Mouse (Mus musculus) adrenal gland, postnatal 25 days (tissue): ENCODE measurements around the gene Ilkap. TPM values are rescaled to one million over a fixed set of nuclear protein-coding genes. Genes with fewer than 3 reads are reported as not detected.

Experiments used
- DNase-seq: peaks from one replicate; pipeline ENCODE4 v3.0.0; 2021; ENCODE audit warnings: mixed read lengths
- total RNA-seq: library from RNA; stranded (reverse); gene quantifications from 2 replicates; pipeline ENCODE4 v1.2.3, GENCODE M21; 2021

Gene Ilkap
- total RNA-seq, 1 experiment from 2014 or later = 108 TPM

DNA sequence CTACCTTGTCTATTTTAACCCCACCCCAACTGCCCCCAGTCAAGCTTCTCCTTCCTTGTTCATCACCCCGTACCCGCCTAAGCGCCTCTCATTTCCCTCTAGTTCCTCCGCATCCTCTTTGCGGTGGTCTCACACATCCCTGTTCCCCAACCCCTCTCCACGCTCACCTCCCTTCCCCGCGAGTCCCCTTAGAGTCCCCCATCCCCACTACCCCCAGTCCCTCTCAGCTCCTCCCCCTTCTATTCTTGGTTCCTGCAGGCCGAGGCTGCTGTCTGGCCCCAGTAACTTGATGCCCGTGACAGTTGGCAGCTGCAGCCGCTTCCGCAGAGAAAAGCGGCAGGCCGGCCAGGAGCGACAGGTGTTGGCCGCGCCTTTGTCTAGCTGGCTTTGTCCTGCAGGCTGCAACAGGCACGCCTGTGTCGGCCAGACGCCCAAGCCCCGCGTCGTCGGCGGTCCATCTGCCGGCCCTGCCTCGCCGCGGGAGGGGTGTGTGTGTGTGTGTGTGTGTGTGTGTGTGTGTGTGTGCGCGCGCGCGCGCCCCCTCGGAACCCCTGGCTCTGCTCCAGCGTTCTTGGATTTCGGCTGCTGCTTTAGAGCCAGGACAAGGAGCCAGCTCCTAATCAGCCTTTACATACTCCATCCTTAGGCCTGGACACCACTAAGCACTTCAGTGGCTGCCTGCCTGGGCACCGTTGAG is 15.4 kb upstream of the Ilkap start, which contains the start of gene Hes6:
Gene Hes6, minus strand, starts transcription at position 141 of the 697 bp plus-strand sequence.
- DNase-seq = peak; percentile 78

- DNase-seq = no peak
Measured at GRCm38 (mm10) chr1:91413536-91413897, 14.9 kb upstream of the Ilkap start.

- DNase-seq = peak; percentile 95
Measured at GRCm38 (mm10) chr1:91413030-91413506, 14.5 kb upstream of the Ilkap start.

DNA sequence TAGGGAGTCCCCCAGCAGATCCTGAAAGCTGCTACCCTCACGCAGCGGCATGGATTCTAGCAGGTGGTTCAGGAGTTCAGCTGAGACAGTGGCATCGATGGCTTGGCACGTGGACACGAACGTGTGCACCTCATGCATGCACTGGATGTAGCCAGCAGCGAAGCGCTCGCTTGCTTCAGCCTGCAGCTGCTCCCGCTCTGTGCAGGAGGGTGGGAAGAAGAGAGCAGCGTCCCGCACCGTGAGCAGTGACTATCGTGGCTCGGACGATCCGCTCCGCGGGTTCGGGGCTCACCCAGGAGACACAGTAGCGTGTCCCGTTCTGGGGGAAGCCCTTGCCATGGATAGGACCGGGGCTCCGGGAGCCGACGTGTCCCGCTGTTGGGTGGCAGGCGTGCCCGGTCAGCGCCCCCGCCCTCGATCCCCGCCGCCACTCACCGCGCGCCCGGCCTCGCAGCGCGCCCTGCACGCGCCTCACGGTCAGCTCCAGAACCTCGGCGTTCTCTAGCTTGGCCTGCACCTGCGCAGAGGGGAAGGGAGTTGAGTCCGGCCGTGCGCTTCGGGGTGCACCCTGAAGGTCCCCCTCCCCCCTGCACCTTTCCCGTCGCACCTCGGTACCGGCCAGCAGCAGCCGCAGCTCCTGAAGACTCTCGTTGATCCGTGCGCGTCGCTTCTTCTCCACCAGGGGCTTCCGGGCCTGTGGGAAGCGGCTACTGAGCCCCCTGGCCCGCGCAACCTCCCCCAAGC is 13.8 kb upstream of the Ilkap start:
- DNase-seq = peak; percentile 52

DNA sequence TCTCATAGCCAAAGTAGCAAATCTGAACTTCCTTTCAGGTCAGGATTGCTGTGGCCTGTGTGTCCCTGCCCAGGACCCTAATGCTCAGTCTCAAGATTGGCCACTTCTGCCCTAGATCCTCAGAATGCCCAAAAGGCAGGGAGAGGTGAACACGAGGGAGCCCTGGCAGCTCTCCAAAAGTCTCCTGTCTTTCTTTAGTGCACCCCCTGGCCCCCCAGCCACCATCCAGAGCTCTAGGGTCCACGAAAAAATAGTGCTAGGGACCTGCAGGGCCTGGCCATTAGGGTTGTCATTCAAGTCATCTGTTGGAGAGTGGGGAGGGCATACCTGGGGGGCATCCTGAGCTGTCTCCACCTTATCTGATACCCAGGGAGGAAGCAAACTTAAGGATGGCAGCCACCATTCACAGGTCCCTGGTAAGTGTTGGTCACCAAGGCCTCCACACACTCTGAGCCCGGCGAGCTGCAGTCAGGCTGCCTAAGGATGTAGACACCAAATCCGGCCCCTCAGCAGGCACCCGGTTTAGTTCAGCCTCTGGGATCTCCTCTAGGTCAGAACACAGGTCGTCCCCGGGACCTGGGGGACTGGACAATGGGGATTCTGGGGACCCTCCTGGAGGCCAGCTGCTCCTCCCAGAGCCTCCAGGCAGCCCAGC is 13.1 kb upstream of the Ilkap start:
- DNase-seq = no peak

DNA sequence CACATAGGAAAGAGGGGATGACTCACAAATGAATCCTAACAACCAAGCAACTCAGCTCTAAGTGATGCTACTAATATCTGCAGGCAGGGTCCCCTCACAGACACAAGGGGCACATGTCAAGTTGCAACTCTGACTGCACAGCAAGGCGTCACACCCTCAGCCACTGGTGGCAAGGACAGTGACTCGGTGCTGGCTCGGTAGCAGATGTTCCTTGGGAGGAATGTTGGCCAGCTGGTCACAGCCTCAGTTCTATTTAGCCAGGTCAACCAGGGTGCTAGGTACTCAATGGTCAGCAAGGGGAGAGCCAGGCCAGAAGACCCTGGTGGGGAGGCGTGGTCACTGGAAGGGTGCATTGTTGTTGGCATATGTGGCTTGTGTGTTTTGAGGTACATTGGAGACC is 9.2 kb upstream of the Ilkap start:
- no peak for DNase-seq

DNA sequence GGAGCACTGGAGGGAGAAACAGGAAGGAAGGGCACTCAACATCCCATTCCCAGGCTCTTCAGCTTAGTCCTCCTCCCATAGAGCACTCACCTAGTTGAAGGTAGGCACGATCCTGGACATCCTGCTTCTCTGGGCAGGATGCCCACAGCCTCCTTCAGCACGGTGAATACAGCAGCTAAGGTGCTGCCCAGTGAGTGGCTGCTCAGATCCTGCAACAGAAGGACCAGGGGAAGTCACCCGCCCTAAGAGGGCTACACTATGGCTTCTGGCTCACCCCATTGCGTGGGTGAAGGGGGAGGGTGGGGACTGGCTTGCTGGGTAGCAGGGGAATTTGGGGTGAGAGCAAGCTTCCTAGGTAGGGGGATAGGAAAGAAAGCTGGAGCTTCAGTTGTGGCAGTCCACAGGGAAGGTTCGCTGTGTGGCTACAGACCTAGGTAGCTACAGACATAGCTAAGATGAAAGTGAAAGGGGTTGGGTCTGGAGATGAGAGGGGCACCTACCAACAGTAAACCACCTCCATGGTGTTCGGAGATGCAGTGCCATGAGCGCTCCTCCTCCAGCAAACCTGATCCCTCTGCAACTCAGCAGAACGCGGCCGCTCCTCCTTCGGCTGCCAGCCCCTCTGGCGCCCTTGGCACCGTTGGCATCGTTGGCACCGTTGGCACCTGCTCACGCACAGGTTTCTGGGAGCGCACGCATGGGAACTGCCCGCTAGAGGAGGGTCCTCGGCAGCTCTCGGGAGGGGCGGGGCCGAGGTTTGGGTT is 7.0 kb upstream of the Ilkap start:
- DNase-seq = no peak

DNA sequence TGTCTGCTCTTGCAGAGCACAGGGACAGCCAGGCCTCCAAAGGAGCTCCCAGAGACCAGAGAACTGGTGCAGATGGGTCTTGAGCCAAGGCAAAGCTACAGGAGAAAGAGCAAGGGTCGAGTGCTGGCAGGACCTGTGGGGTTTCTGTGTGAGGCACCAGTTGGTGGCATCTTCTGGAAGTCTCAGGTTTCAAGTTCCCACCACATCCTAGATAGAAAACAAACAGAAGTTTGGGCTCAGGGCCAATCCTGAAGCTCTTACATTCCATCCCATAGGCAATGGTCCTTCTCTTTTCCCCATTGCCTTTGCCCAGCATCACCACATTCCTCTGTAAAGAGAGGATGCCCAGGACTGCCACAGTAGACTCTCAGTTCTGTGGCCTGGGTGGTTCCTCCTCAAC is 6.4 kb upstream of the Ilkap start:
- DNase-seq = no peak

DNA sequence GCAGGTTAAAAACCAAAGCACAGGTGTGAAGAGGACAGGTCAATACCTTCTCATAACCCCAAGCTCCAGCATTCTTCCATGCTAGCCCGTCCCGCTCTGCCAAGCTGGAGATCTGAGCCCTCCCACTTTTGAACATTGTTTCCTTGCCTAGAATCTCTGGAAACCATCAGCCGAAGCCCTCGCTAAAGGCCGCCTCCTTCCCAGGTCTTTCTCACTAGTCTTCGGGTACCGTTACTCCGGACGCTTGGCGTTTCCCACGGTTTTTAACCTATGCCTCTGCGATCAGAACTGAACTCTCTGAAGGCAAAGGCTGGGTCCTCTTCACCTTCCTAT is 722 bp downstream of the Ilkap start:
- no peak for DNase-seq

DNA sequence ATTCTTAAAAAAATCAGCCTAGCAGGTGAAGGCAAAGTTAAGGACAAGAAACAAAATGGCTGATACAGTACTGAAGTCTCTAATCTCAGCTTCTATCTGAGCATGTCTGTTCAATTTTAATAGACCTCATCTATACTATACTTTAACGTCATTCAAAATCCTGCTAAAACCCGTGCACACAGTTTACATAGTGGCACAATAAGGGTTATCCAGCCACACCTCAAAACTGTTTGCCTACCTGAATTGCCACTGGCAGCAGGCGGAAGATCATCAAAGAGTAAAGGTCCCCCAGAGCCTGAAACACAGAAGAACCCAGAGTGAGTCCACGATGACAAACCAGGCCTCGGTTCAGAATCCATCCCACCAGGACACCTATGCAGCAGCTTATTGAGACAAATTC is 8.2 kb downstream of the Ilkap start:
- no peak for DNase-seq

DNA sequence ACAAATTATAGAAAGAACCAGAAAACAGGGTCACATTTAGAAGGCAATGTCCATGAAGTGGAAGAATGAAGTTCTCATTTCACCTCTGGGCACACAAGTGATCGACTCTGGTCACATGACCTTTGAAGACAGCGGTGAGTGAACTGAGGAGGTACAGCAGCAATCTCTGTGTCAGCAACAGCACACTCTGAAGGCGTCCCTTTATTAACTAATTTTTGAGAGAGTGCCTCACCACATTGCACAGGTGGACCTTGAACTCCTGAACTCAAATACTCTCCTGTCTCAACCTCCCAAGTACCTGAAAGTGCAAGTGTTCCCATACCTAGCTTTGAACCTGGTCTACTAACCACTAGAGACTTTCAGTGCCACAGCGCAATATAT is 17.5 kb downstream of the Ilkap start:
- DNase-seq = no peak

DNA sequence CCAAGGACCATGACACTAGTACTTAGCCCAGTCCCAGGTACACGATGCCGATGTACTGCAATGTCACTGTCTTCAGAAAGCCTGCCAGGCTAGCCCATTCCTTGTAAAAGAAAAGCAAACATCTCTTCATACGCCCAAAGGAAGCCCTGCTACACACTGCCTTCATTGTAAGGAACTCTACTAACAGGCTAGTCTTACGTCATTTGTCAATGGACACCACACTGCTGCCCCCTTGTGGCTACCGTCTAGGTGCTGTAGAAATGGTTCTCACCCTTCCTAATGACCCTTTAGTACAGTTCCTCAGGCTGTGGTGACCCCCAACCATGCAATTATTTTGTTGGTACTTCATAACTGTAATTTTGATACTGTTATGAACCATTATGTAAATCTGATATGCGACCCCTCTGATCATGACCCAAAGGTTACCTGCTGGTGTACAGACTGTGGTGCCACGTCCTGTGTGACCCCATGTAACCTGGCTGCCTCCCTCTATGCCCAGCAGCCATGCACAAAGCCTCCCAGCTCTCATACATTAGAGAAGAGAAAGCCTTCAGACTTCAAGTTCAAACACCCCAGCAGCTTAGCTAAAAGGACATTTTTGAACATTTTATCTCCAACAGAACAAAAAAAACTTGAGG is 18.0 kb downstream of the Ilkap start:
- DNase-seq = peak; percentile 76

DNA sequence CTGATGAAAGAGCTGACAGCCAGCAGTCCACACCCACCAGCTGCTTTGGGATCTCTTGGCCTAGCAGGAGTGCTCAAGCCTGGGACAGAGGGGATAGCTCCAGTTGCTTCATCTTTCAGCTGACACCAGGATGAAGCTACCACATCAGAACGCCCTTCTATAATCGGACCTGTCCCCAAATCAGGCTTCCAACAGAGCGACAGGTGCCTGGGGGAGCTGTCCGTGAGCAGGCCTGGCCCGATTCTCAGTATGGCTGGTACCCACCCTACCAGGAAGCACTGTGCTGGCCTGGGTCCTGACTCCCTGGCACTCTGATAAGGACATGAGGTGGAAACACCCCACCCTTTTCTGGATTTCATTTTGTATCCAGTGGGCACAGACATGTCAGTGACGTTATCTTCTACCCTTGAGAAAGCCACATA is 25.2 kb downstream of the Ilkap start:
- no peak for DNase-seq

- peak; percentile 67 for DNase-seq
Measured at GRCm38 (mm10) chr1:91370055-91370454, 28.6 kb downstream of the Ilkap start.

- no peak for DNase-seq
Measured at GRCm38 (mm10) chr1:91369408-91369807, 29.2 kb downstream of the Ilkap start.

GRCm38 (mm10) chr1:91367295-91367694 is 31.3 kb downstream of the Ilkap start:
- DNase-seq = no peak

GRCm38 (mm10) chr1:91366215-91367108 is 32.2 kb downstream of the Ilkap start, which contains the start of gene Erfe:
Erfe (plus strand) TSS chr1:91366430.
- peak; percentile 77 for DNase-seq

- DNase-seq = no peak
Measured at GRCm38 (mm10) chr1:91365816-91366214, 32.8 kb downstream of the Ilkap start.

DNA sequence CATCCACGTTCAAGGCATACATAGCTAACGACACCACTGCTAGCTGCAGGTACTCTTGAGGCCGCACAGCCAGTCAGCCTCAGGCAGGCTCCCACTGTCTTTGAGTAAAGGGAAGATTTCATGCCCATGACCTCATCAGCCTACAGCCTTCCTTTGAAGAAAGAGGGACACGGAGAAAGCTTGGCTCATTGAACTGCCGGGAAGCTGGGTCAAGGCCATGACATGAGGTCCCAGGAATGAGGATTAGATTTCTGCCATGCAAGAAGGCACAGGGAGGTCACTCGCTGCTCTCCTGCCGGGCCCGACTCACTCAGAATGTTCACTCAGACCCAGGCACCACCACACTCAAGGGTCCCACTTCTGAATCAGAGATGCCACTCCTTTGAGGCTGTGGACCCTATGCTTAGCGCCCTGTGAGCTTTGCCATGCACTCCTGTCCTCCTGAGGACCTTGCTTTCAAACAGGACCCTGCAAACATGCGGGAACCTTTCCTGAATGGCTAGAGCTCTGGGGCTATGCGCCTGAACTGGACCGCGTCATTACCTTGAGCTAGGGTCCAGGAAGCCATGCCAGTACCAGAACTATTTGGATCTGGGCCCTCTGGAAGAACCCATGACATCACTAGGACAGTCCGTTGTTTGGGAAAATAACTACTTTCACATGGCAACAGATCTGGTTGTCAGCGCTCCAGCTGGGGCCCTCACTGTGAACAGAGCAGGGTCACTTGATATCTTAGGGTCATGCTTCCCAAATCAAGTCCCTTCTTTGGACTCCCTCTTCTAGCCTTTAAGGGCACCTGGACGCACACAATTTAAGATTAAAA is 33.6 kb downstream of the Ilkap start:
- no peak for DNase-seq

DNA sequence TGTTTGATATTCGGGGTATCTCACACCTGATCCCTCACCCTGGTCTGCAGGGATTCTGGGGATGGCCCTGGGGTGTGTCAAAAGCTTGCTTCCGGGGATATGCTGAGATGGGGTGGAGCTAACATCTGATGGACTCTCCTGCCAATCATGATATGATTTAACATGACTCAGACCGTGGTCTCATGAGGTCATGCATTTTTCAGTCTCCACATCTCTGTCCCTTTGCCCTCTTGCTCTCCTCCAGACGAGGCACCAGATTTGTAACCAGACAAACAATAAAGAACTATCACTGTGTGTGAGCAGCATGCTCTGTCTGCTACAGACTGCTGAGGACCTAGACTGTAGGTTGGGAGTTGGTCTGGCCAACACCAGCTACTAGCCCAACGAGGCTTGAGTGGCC is 36.5 kb downstream of the Ilkap start:
- no peak for DNase-seq
